Mouse (Mus musculus): ENCODE results near the gene Prkd2. TPM values are rescaled to one million over a fixed set of nuclear protein-coding genes. Genes with fewer than 3 reads are reported as not detected.

Prkd2 gene
- total and polyA plus RNA-seq, 3 experiments: 9.8 to 39.0 (median 18.0) TPM

DNA sequence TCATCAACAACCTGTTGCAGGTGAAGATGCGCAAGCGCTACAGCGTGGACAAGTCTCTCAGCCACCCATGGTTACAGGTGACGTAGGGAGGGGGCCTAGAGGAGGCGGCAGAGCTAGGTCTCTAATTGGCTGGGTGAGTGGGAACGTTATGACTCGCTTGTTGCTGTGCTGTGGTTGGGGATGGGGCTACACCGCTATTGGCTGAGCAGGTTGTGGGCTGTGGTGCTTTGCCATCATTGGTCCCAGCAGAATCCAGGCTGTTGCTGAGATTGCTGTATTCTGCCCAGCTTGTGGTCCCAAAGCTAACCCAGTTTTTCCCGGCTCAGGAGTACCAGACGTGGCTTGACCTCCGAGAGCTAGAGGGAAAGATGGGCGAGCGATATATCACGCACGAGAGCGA is 26.8 kb downstream of the Prkd2 start:
- no peak overlapping the region for H3K9ac ChIP-seq (ENCODE audit: insufficient read depth, low read depth)
- no peak overlapping the region for H3K27ac ChIP-seq (ENCODE audit: insufficient read depth, low read depth)
- no peaks in the 10 kb centered on the region for H3K9me3 ChIP-seq (replicated peaks; ENCODE audit: low read length)
- TF ChIP-seq CHD2 (IDR thresholded peaks at IDR 0.05; ENCODE audit: low read length) (peak; percentile 57; the same call in 1 of the 2 replicates), MEF2A (IDR thresholded peaks at IDR 0.05; ENCODE audit: borderline replicate concordance, low read depth, low read length) (no peak)
- in situ Hi-C loops (cut with MboI; ENCODE audit: low pct_ligation_motif_present, low pct_unique_long_range_greater_than_20kb, low sequenced_read_pairs) (no loop called here), dilution Hi-C loops (cut with MboI; ENCODE audit: extremely low pct_ligation_motif_present, extremely low pct_unique_long_range_greater_than_20kb, low sequenced_read_pairs) (no loop called here)
- no peak overlapping the region for H3K4me3 ChIP-seq (replicated peaks in 1 of 3; ENCODE audit: low read depth in 2 of 3, low read length in 2 of 3, poor library complexity in 1 of 3)
- peaks cover 59 to 85% of the 10 kb centered on the region in 2 experiments for H3K36me3 ChIP-seq (replicated peaks in 1 of 2; ENCODE audit: control insufficient read depth in 1 of 2, insufficient read depth in 1 of 2, low read length in 1 of 2)
- DNase-seq (ENCODE audit: extremely low read depth): peak; percentile 48
- H3K79me2 ChIP-seq (replicated peaks; ENCODE audit: control insufficient read depth, extremely low read depth, insufficient read depth, poor library complexity, severe bottlenecking): no peaks in the 10 kb centered on the region
- H3K4me1 ChIP-seq (ENCODE audit: control insufficient read depth in 1 of 2, insufficient read depth in 2 of 2): peaks cover 0 to 8% of the 10 kb centered on the region in 2 experiments; a peak in 1 of 4 replicates
- H3K4me2 ChIP-seq (ENCODE audit: insufficient read depth, low read depth, poor library complexity, severe bottlenecking): no peak overlapping the region
- H3K27me3 ChIP-seq (replicated peaks): no peaks in the 10 kb centered on the region

DNA sequence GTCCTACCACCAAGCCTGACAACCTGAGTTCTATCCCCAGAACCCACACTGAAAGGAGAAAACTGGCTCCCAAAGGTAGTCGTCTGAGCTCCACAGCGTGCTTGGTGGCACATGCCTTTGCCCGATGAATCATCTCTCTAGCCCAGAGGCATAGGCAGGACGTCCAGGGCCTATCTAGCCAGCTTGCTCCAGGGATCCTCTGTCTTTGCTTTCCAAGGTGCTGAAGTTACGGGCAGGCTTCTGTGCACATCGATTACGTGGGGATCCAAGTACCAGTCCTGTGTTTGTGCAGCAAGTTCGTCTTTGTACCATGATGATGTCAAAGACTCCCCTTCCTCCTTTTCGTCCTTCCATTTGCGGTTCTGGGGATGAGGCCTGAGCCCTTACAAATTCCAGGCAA is 28.9 kb downstream of the Prkd2 start:
- H3K27me3 ChIP-seq (replicated peaks): no peaks in the 10 kb centered on the region
- H3K4me1 ChIP-seq (ENCODE audit: control insufficient read depth in 1 of 2, insufficient read depth in 2 of 2): peaks cover 2 to 11% of the 10 kb centered on the region in 2 experiments
- dilution Hi-C loops (cut with MboI; ENCODE audit: extremely low pct_ligation_motif_present, extremely low pct_unique_long_range_greater_than_20kb, low sequenced_read_pairs) (no loop called here), in situ Hi-C loops (cut with MboI; ENCODE audit: low pct_ligation_motif_present, low pct_unique_long_range_greater_than_20kb, low sequenced_read_pairs) (loop anchor here (5.0 kb wide), 1 partner anchor 36 kb away; the partner anchor contains the start of gene Ptgir)
- H3K9me3 ChIP-seq (replicated peaks; ENCODE audit: low read length): no peaks in the 10 kb centered on the region
- H3K4me2 ChIP-seq (ENCODE audit: insufficient read depth, low read depth, poor library complexity, severe bottlenecking): no peak overlapping the region
- no peak for DNase-seq (ENCODE audit: extremely low read depth)
- no peaks in the 10 kb centered on the region for H3K79me2 ChIP-seq (replicated peaks; ENCODE audit: control insufficient read depth, extremely low read depth, insufficient read depth, poor library complexity, severe bottlenecking)
- no peak overlapping the region for H3K27ac ChIP-seq (ENCODE audit: insufficient read depth, low read depth)
- no peak overlapping the region for H3K4me3 ChIP-seq (replicated peaks in 1 of 3; ENCODE audit: low read depth in 2 of 3, low read length in 2 of 3, poor library complexity in 1 of 3)
- H3K9ac ChIP-seq (ENCODE audit: insufficient read depth, low read depth): no peak overlapping the region
- H3K36me3 ChIP-seq (replicated peaks in 1 of 2; ENCODE audit: control insufficient read depth in 1 of 2, insufficient read depth in 1 of 2, low read length in 1 of 2): peaks cover 42 to 64% of the 10 kb centered on the region in 2 experiments
- TF ChIP-seq SMC3 (IDR thresholded peaks at IDR 0.05; ENCODE audit: low read depth, low read length) (no peak), POLR2A (IDR thresholded peaks at IDR 0.05; ENCODE audit: low read depth, low read length) (no peak), PAX5 (IDR thresholded peaks at IDR 0.05; ENCODE audit: low read length) (no peak), HCFC1 (IDR thresholded peaks at IDR 0.05; ENCODE audit: low read depth, low read length) (no peak), USF1 (IDR thresholded peaks at IDR 0.05; ENCODE audit: low read depth, low read length) (no peak), ZC3H11A (IDR thresholded peaks at IDR 0.05; ENCODE audit: low read depth, low read length) (no peak), MYC (IDR thresholded peaks at IDR 0.05; ENCODE audit: low read depth, low read length) (no peak), POLR2AphosphoS2 (IDR thresholded peaks at IDR 0.05; ENCODE audit: low read depth, low read length) (no peak), MAFK (IDR thresholded peaks at IDR 0.05; ENCODE audit: insufficient replicate concordance, low read length) (no peak), CHD1 (IDR thresholded peaks at IDR 0.05; ENCODE audit: low read depth, low read length) (no peak), ZKSCAN1 (IDR thresholded peaks at IDR 0.05; ENCODE audit: borderline replicate concordance, low read depth, low read length) (no peak)

DNA sequence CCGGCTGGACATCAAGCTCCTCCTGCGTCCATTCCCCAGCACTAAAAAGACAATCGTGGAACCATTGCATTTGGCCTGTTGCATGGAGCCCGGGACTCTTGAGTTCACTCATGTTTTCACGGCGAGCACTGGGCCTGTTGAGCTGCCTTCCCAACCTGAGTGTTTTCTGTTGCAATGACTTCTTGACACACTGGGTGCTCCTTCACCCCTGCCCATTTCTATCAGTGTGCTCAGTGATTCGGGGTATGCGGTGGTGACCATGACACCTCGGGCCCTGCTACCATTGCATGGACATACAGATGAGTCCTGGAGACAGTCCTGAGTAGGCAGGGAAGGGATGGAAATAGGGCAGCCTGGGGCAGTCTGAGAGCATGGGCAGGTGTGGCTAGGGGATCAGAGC is 29.8 kb downstream of the Prkd2 start:
- Histone ChIP-seq H3K9ac (ENCODE audit: insufficient read depth, low read depth) (no peak overlapping the region), H3K4me1 (ENCODE audit: control insufficient read depth in 1 of 2, insufficient read depth in 2 of 2) (peaks cover 6 to 19% of the 10 kb centered on the region in 2 experiments), H3K4me3 (replicated peaks in 1 of 3; ENCODE audit: low read depth in 2 of 3, low read length in 2 of 3, poor library complexity in 1 of 3) (no peak overlapping the region), H3K79me2 (replicated peaks; ENCODE audit: control insufficient read depth, extremely low read depth, insufficient read depth, poor library complexity, severe bottlenecking) (no peaks in the 10 kb centered on the region), H3K9me3 (replicated peaks; ENCODE audit: low read length) (no peaks in the 10 kb centered on the region), H3K27ac (ENCODE audit: insufficient read depth, low read depth) (no peak overlapping the region), H3K27me3 (replicated peaks) (no peaks in the 10 kb centered on the region), H3K36me3 (replicated peaks in 1 of 2; ENCODE audit: control insufficient read depth in 1 of 2, insufficient read depth in 1 of 2, low read length in 1 of 2) (peaks cover 33 to 55% of the 10 kb centered on the region in 2 experiments), H3K4me2 (ENCODE audit: insufficient read depth, low read depth, poor library complexity, severe bottlenecking) (no peak overlapping the region)
- dilution Hi-C loops (cut with MboI; ENCODE audit: extremely low pct_ligation_motif_present, extremely low pct_unique_long_range_greater_than_20kb, low sequenced_read_pairs): no loop called here
- TF ChIP-seq RAD21 (IDR thresholded peaks at IDR 0.05; ENCODE audit: low read depth, low read length) (no peak), CTCF (conservative IDR thresholded peaks at IDR 0.05 in 1 of 2, IDR thresholded peaks at IDR 0.05 in 1 of 2; ENCODE audit: low read depth in 2 of 2, low read length in 2 of 2) (no peak), ELF1 (IDR thresholded peaks at IDR 0.05; ENCODE audit: low read depth, low read length) (no peak), PAX5 (IDR thresholded peaks at IDR 0.05; ENCODE audit: low read length) (no peak), JUN (IDR thresholded peaks at IDR 0.05; ENCODE audit: insufficient read depth, low read depth, low read length) (no peak), POLR2AphosphoS2 (IDR thresholded peaks at IDR 0.05; ENCODE audit: low read depth, low read length) (no peak), BHLHE40 (IDR thresholded peaks at IDR 0.05; ENCODE audit: low read depth, low read length) (no peak), GABPA (IDR thresholded peaks at IDR 0.05; ENCODE audit: insufficient replicate concordance, low read depth, low read length) (no peak), ZMIZ1 (IDR thresholded peaks at IDR 0.05; ENCODE audit: low read depth, low read length) (no peak), USF1 (IDR thresholded peaks at IDR 0.05; ENCODE audit: low read depth, low read length) (no peak), USF2 (conservative IDR thresholded peaks at IDR 0.05; ENCODE audit: low read depth, low read length) (no peak), TCF12 (IDR thresholded peaks at IDR 0.05; ENCODE audit: low read depth, low read length) (no peak), ETS1 (conservative IDR thresholded peaks at IDR 0.05; ENCODE audit: low read depth, low read length) (no peak)
- no peak for DNase-seq (ENCODE audit: extremely low read depth)
- in situ Hi-C loops (cut with MboI; ENCODE audit: low pct_ligation_motif_present, low pct_unique_long_range_greater_than_20kb, low sequenced_read_pairs): loop anchor here (5.0 kb wide), 1 partner anchor 35 kb away; the partner anchor contains the start of gene Ptgir
